Mouse (Mus musculus) MEL (cell line): Measurements from ENCODE around the gene Ube2g2. TPM values are rescaled to one million over a fixed set of nuclear protein-coding genes. Genes with fewer than 3 reads are reported as not detected.

ENCODE experiments used
- DNase-seq: peaks from one replicate; pipeline ENCODE4 v3.0.0; 2011; ENCODE audit warnings: low read depth, low spot score
- H3K27ac ChIP-seq: 2 replicates; pipeline ENCODE4 v1.5.1; 2012; ENCODE audit warnings: low read depth, mild to moderate bottlenecking, control low read depth, low read length, moderate library complexity; ENCODE audit not compliant: control insufficient read depth
- H3K27me3 ChIP-seq, 2 experiments: fragments of 150-350 bp in 1 of 2; sonication (generic) in 1 of 2; 2 replicates each; pipeline ENCODE4 v1.6.1; 2012; ENCODE audit warnings: low read length in 2 of 2, mild to moderate bottlenecking in 2 of 2, improper control_type of control experiment in 1 of 2, moderate library complexity in 1 of 2; ENCODE audit not compliant: insufficient read depth in 2 of 2, control insufficient read depth in 1 of 2
- H3K36me3 ChIP-seq, 2 experiments: 2 replicates each; pipeline ENCODE4 v1.6.1; 2012 to 2014; ENCODE audit warnings: low read length in 2 of 2, improper control_type of control experiment in 1 of 2, inconsistent platforms in 1 of 2, mild to moderate bottlenecking in 1 of 2; ENCODE audit not compliant: insufficient read depth in 2 of 2, control insufficient read depth in 1 of 2
- H3K4me1 ChIP-seq, 2 experiments: fragments of 150-350 bp in 1 of 2; sonication (generic) in 1 of 2; 2 replicates each; pipeline ENCODE4 v1.6.1; 2012; ENCODE audit warnings: low read length in 2 of 2, improper control_type of control experiment in 1 of 2, mild to moderate bottlenecking in 1 of 2; ENCODE audit not compliant: insufficient read depth in 2 of 2, control insufficient read depth in 1 of 2
- H3K4me3 ChIP-seq, 2 experiments: fragments of 150-350 bp in 1 of 2; sonication (generic) in 1 of 2; 2 replicates each; pipeline ENCODE4 v1.5.1; 2012; ENCODE audit warnings: low read depth in 2 of 2, low read length in 2 of 2, mild to moderate bottlenecking in 2 of 2, moderate library complexity in 2 of 2, control low read depth in 1 of 2, improper control_type of control experiment in 1 of 2; ENCODE audit not compliant: control insufficient read depth in 1 of 2, insufficient read depth in 1 of 2
- H3K79me2 ChIP-seq: 2 replicates; pipeline ENCODE4 v1.6.1; 2012; ENCODE audit warnings: mild to moderate bottlenecking, low read length, moderate library complexity; ENCODE audit not compliant: control insufficient read depth, poor library complexity, insufficient read depth
- H3K9ac ChIP-seq: 2 replicates; pipeline ENCODE4 v1.6.1; 2012; ENCODE audit warnings: low read depth, mild to moderate bottlenecking, control low read depth, low read length, moderate library complexity; ENCODE audit not compliant: control insufficient read depth, poor library complexity, severe bottlenecking
- H3K9me3 ChIP-seq: fragments of 150-350 bp; sonication (generic); replicated peaks from 2 replicates; pipeline ENCODE4 v1.6.1; 2012; ENCODE audit warnings: mild to moderate bottlenecking, low read length, improper control_type of control experiment, moderate library complexity; ENCODE audit not compliant: insufficient read depth
- BHLHE40 ChIP-seq: IDR thresholded peaks from 2 replicates; pipeline ENCODE4 v1.6.1; 2012; ENCODE audit warnings: low read depth, mild to moderate bottlenecking, inconsistent platforms, low read length, improper control_type of control experiment, borderline replicate concordance
- CHD1 ChIP-seq: IDR thresholded peaks from 2 replicates; pipeline ENCODE4 v1.6.1; 2012; ENCODE audit warnings: low read depth, mild to moderate bottlenecking, inconsistent platforms, low read length, improper control_type of control experiment
- CTCF ChIP-seq, 3 experiments: IDR thresholded peaks in 2 of 3; conservative IDR thresholded peaks in 1 of 3; 2 replicates each; pipeline ENCODE4 v1.5.1; 2011 to 2012; ENCODE audit warnings: low read length in 3 of 3, low read depth in 2 of 3, mild to moderate bottlenecking in 2 of 3, improper control_type of control experiment in 1 of 3, inconsistent platforms in 1 of 3, mixed read lengths in 1 of 3, moderate library complexity in 1 of 3; ENCODE audit not compliant: control insufficient read depth in 1 of 3, insufficient read depth in 1 of 3, poor library complexity in 1 of 3, severe bottlenecking in 1 of 3
- E2F4 ChIP-seq: IDR thresholded peaks from 2 replicates; pipeline ENCODE4 v1.6.1; 2011; ENCODE audit warnings: low read depth, low read length, improper control_type of control experiment, borderline replicate concordance
- ELF1 ChIP-seq: IDR thresholded peaks from 2 replicates; pipeline ENCODE4 v1.6.1; 2014; ENCODE audit warnings: low read depth, mild to moderate bottlenecking, inconsistent platforms, low read length, improper control_type of control experiment, moderate library complexity
- EP300 ChIP-seq, 2 experiments: IDR thresholded peaks; 2 replicates each; pipeline ENCODE4 v1.6.1; 2011; ENCODE audit warnings: improper control_type of control experiment in 2 of 2, low read length in 2 of 2, low read depth in 1 of 2, mild to moderate bottlenecking in 1 of 2
- GABPA ChIP-seq: IDR thresholded peaks from 2 replicates; pipeline ENCODE4 v1.6.1; 2012; ENCODE audit warnings: low read depth, mild to moderate bottlenecking, inconsistent platforms, low read length, improper control_type of control experiment, moderate library complexity
- GATA1 ChIP-seq: IDR thresholded peaks from 2 replicates; pipeline ENCODE4 v1.6.1; 2011; ENCODE audit warnings: low read depth, low read length, improper control_type of control experiment
- JUND ChIP-seq: IDR thresholded peaks from 2 replicates; pipeline ENCODE4 v1.6.1; 2011; ENCODE audit warnings: low read depth, mild to moderate bottlenecking, improper control_type of control experiment, low read length
- KAT2A ChIP-seq: conservative IDR thresholded peaks from 2 replicates; pipeline ENCODE4 v1.6.1; 2012; ENCODE audit warnings: low read depth, low read length, improper control_type of control experiment, inconsistent platforms
- MAFK ChIP-seq: IDR thresholded peaks from 2 replicates; pipeline ENCODE4 v1.6.1; 2011; ENCODE audit warnings: low read depth, mild to moderate bottlenecking, low read length, improper control_type of control experiment, borderline replicate concordance
- MAX ChIP-seq: IDR thresholded peaks from 2 replicates; pipeline ENCODE4 v1.6.1; 2011; ENCODE audit warnings: low read length, improper control_type of control experiment
- MAZ ChIP-seq: IDR thresholded peaks from 2 replicates; pipeline ENCODE4 v1.6.1; 2012; ENCODE audit warnings: low read depth, mild to moderate bottlenecking, inconsistent platforms, low read length, improper control_type of control experiment
- MEF2A ChIP-seq: IDR thresholded peaks from 2 replicates; pipeline ENCODE4 v1.6.1; 2014; ENCODE audit warnings: low read depth, mild to moderate bottlenecking, inconsistent platforms, low read length, improper control_type of control experiment; ENCODE audit not compliant: poor library complexity, insufficient replicate concordance, severe bottlenecking; ENCODE audit errors: extremely low read depth
- MXI1 ChIP-seq: IDR thresholded peaks from 2 replicates; pipeline ENCODE4 v1.6.1; 2011; ENCODE audit warnings: mild to moderate bottlenecking, low read depth, low read length, improper control_type of control experiment
- MYB ChIP-seq: IDR thresholded peaks from 2 replicates; pipeline ENCODE4 v1.6.1; 2011; ENCODE audit warnings: mild to moderate bottlenecking, low read depth, low read length, improper control_type of control experiment
- MYC ChIP-seq: IDR thresholded peaks from 2 replicates; pipeline ENCODE4 v1.6.1; 2011; ENCODE audit warnings: low read depth, mild to moderate bottlenecking, low read length, improper control_type of control experiment, moderate library complexity
- NELFE ChIP-seq: IDR thresholded peaks from 2 replicates; pipeline ENCODE4 v1.6.1; 2011; ENCODE audit warnings: low read depth, low read length, improper control_type of control experiment
- NRF1 ChIP-seq: IDR thresholded peaks from 2 replicates; pipeline ENCODE4 v1.6.1; 2014; ENCODE audit warnings: low read depth, mild to moderate bottlenecking, inconsistent platforms, low read length, improper control_type of control experiment, moderate library complexity; ENCODE audit not compliant: poor library complexity, insufficient read depth, severe bottlenecking
- POLR2AphosphoS2 ChIP-seq: IDR thresholded peaks from 2 replicates; pipeline ENCODE4 v1.6.1; 2011; ENCODE audit warnings: low read length, improper control_type of control experiment
- POLR2AphosphoS5 ChIP-seq: IDR thresholded peaks from 2 replicates; pipeline ENCODE4 v1.6.1; 2012; ENCODE audit warnings: low read depth, borderline replicate concordance, mild to moderate bottlenecking, inconsistent platforms, low read length, moderate library complexity, mixed read lengths
- RAD21 ChIP-seq: IDR thresholded peaks from 2 replicates; pipeline ENCODE4 v1.6.1; 2011; ENCODE audit warnings: mild to moderate bottlenecking, low read depth, low read length, improper control_type of control experiment
- RCOR1 ChIP-seq: IDR thresholded peaks from 2 replicates; pipeline ENCODE4 v1.6.1; 2012; ENCODE audit warnings: low read depth, mild to moderate bottlenecking, inconsistent platforms, low read length, improper control_type of control experiment
- TAL1 ChIP-seq: IDR thresholded peaks from 2 replicates; pipeline ENCODE4 v1.6.1; 2012; ENCODE audit warnings: mild to moderate bottlenecking, inconsistent platforms, low read length, moderate library complexity, mixed read lengths
- TBP ChIP-seq: IDR thresholded peaks from 2 replicates; pipeline ENCODE4 v1.8.0; 2011; ENCODE audit warnings: low read depth, low read length, improper control_type of control experiment
- TCF12 ChIP-seq: IDR thresholded peaks from 2 replicates; pipeline ENCODE4 v1.6.1; 2014; ENCODE audit warnings: low read depth, mild to moderate bottlenecking, inconsistent platforms, low read length, improper control_type of control experiment, moderate library complexity
- USF2 ChIP-seq, 2 experiments: IDR thresholded peaks; 2 replicates each; pipeline ENCODE4 v1.6.1; 2011 to 2012; ENCODE audit warnings: improper control_type of control experiment in 2 of 2, low read length in 2 of 2, borderline replicate concordance in 1 of 2, inconsistent platforms in 1 of 2, low read depth in 1 of 2, mild to moderate bottlenecking in 1 of 2; ENCODE audit not compliant: insufficient read depth in 1 of 2
- ZC3H11A ChIP-seq: IDR thresholded peaks from 2 replicates; pipeline ENCODE4 v1.6.1; 2012; ENCODE audit warnings: low read depth, mild to moderate bottlenecking, inconsistent platforms, low read length, improper control_type of control experiment
- ZMIZ1 ChIP-seq: IDR thresholded peaks from 2 replicates; pipeline ENCODE4 v1.6.1; 2012; ENCODE audit warnings: low read depth, mild to moderate bottlenecking, inconsistent platforms, low read length, improper control_type of control experiment, moderate library complexity
- ZNF384 ChIP-seq: IDR thresholded peaks from 2 replicates; pipeline ENCODE4 v1.6.1; 2012; ENCODE audit warnings: low read depth, mild to moderate bottlenecking, inconsistent platforms, low read length, improper control_type of control experiment
- polyA plus RNA-seq, 2 experiments: library from polyadenylated mRNA; stranded (reverse) in 1 of 2; unstranded in 1 of 2; fragments of >175 nt in 1 of 2; fragments of >200 nt in 1 of 2; gene quantifications; 2 replicates each; pipeline versions ENCODE4 v1.2.1 to v1.2.4; 2012; ENCODE audit warnings: low replicate concordance in 2 of 2, low read depth in 1 of 2; ENCODE audit not compliant: insufficient read length in 2 of 2, insufficient read depth in 1 of 2, missing spikeins in 1 of 2
- total RNA-seq: library from RNA; depleted of rRNA; stranded (reverse); fragments of 300-350 nt; gene quantifications from 2 replicates; pipeline ENCODE4 v1.2.3, GENCODE M21; 2012

Gene Ube2g2
- total and polyA plus RNA-seq, 3 experiments: 62.4 to 112 TPM; not detected in 1

GRCm38 (mm10) chr10:77626591-77626990 is 4.5 kb downstream of the Ube2g2 start:
- Histone ChIP-seq H3K9me3 (no peaks in the 10 kb centered on the region), H3K27me3 (no peaks in the 10 kb centered on the region), H3K27ac (peak overlapping the region; percentile 11; the same call in 1 of the 2 replicates), H3K36me3 (peaks cover 5 to 10% of the 10 kb centered on the region in 2 experiments), H3K4me1 (peaks cover 1 to 6% of the 10 kb centered on the region in 2 experiments), H3K4me3 (no peak overlapping the region)
- DNase-seq: no peak
- TF ChIP-seq MYC: no peak
- TF ChIP-seq ZMIZ1: no peak
- no peak for TF ChIP-seq MAZ
- no peak for TF ChIP-seq JUND
- TF ChIP-seq USF2 (IDR thresholded peaks at IDR 0.05; ENCODE audit: borderline replicate concordance in 1 of 2, insufficient read depth in 1 of 2, low read depth in 1 of 2, low read length in 2 of 2): no peak
- no peak for TF ChIP-seq GATA1
- TF ChIP-seq, all 39 proteins: peak for 0
- H3K9ac ChIP-seq: no peak overlapping the region
- H3K79me2 ChIP-seq: peaks cover 70% of the 10 kb centered on the region

DNA sequence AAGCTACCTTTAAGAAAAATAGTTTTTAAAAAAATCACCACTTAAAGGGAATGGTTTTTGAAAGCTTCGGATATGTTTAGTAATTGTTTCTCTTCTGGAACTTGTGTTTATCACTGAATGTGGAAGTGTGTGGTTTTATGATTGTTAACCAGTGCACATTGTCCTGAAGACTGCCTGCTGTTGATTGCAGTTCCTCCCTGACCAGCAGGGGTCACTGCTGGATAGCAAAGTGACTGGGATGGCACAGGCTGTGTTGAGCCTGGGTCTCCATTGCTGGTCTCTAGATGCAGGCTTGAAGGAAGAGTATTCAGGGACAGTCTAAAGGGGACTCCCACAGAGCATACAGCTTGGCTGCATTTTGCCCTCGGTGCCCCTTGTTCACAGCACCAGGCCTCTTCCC is 5.4 kb downstream of the Ube2g2 start:
- H3K36me3 ChIP-seq: peaks cover 7 to 10% of the 10 kb centered on the region in 2 experiments
- no peak overlapping the region for H3K4me3 ChIP-seq
- H3K4me1 ChIP-seq: peaks cover 0 to 6% of the 10 kb centered on the region in 2 experiments
- TF ChIP-seq CTCF (IDR thresholded peaks at IDR 0.05 in 2 of 3, conservative IDR thresholded peaks at IDR 0.05 in 1 of 3; ENCODE audit: control insufficient read depth in 1 of 3, insufficient read depth in 1 of 3, low read depth in 2 of 3, low read length in 3 of 3, poor library complexity in 1 of 3, severe bottlenecking in 1 of 3): peak; percentile 89 to 98 (median 97)
- no peak for TF ChIP-seq POLR2AphosphoS2
- TF ChIP-seq JUND: no peak
- TF ChIP-seq MAFK: no peak
- TF ChIP-seq MAX: no peak
- TF ChIP-seq USF2 (IDR thresholded peaks at IDR 0.05; ENCODE audit: borderline replicate concordance in 1 of 2, insufficient read depth in 1 of 2, low read depth in 1 of 2, low read length in 2 of 2): no peak
- TF ChIP-seq TBP: no peak
- no peak for TF ChIP-seq NRF1
- TF ChIP-seq POLR2AphosphoS5: no peak
- no peak for TF ChIP-seq CHD1
- peak; percentile 56; the same call in 1 of the 2 replicates for TF ChIP-seq RCOR1
- no peak for TF ChIP-seq BHLHE40
- no peak for TF ChIP-seq MEF2A
- TF ChIP-seq GATA1: peak; percentile 51
- TF ChIP-seq KAT2A: no peak
- TF ChIP-seq MYC: peak; percentile 71; the same call in 1 of the 2 replicates
- TF ChIP-seq TCF12: no peak
- TF ChIP-seq MXI1: peak; percentile 58
- TF ChIP-seq ELF1: no peak
- peak; percentile 19 to 52; a peak in 2 of 4 replicates for TF ChIP-seq EP300 (IDR thresholded peaks at IDR 0.05; ENCODE audit: low read depth in 1 of 2, low read length in 2 of 2)
- TF ChIP-seq ZC3H11A: peak; percentile 56
- TF ChIP-seq RAD21: peak; percentile 88
- no peak for TF ChIP-seq GABPA
- TF ChIP-seq MYB: no peak
- 0 out of 2 replicates have a peak, but pooled peaks have one; percentile 21 for TF ChIP-seq TAL1
- TF ChIP-seq ZMIZ1: no peak
- no peak for TF ChIP-seq ZNF384
- TF ChIP-seq NELFE: no peak
- no peak for TF ChIP-seq E2F4

More for the DNA sequence above, 5.4 kb downstream of the Ube2g2 start:
- peak; percentile 91 for DNase-seq
- peaks cover 64% of the 10 kb centered on the region for H3K79me2 ChIP-seq
- H3K9ac ChIP-seq: no peak overlapping the region
- H3K9me3 ChIP-seq: no peaks in the 10 kb centered on the region
- H3K27me3 ChIP-seq: no peaks in the 10 kb centered on the region
- H3K27ac ChIP-seq: no peak overlapping the region
